Mouse (Mus musculus): ENCODE measurements around the gene Sertad1.

DNA sequence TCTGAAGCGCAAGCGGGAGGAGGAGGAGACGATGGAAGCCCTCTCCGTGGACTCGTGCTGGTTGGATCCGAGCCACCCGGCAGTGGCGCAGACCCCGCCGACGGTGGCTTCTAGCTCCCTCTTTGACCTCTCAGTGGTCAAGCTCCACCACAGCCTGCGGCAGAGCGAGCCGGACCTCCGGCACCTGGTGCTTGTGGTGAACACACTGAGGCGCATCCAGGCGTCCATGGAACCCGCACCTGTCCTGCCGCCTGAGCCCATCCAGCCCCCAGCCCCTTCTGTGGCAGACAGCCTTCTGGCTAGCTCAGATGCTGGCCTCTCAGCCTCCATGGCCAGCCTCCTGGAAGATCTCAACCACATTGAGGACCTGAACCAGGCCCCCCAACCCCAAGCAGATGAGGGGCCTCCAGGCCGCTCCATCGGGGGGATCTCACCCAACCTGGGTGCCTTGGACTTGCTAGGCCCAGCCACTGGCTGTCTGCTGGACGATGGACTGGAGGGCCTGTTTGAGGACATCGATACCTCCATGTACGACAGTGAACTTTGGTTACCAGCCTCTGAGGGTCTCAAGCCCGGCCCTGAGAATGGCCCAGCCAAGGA, 2.7 kb downstream of the Sertad1 start:
- TF ChIP-seq CTCF (IDR thresholded peaks at IDR 0.05; ENCODE audit: low read depth, low read length) (no peak), GATA1 (IDR thresholded peaks at IDR 0.05; ENCODE audit: borderline replicate concordance, low read length) (no peak)

All from G1E (cell line).